ENCODE assay signal across 11 mouse cellular contexts in the genomic region with DNA sequence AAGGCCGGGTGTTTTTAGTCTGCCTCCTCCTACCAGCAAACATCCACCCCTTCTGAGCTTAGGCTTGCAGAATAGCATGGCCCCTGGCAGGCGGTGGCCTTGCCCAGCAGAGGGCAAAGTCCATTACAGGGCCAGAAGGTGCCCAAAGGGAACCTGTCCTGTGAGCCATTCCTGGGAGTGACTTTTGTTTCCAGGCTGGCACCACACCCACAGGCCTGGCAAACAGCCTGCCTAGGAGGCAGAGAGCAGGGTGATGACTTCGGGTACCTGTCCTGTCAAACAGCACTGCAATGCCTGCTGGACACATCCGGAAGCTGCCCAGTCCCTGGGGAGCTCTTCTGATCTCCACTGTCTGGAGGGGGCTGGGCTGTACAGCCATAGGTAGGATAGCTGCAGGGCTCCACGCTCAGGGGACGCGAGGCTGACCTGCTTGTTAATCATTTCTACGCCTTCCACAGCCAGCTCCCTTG. TPM values are rescaled to one million over a fixed set of nuclear protein-coding genes. Genes with fewer than 3 reads are reported as not detected.
DNase-seq lines count a peak whose midpoint lies in the region; ATAC-seq and TF ChIP-seq lines count a peak whose summit lies in the region.
"Had no signal": no experiment of that assay in that cellular context is flagged by ENCODE, and none has a peak within 500 bp of the region (broad histone marks: within the 10 kb centered on the region; RNA-seq: fewer than 3 reads in every experiment).

No protein-coding gene starts in this region.

- H3K27ac ChIP-seq in forebrain, embryonic 10.5 days = peak overlapping the region; percentile 32; the same call in 1 of the 2 replicates
- H3K27ac ChIP-seq in forebrain, embryonic 11.5 days (ENCODE audit: low read depth, low read length) = no peak overlapping the region; the same call in 1 of the 2 replicates
- H3K27ac ChIP-seq in neural tube, embryonic 13.5 days (replicated peaks) = no peak overlapping the region
- no peak overlapping the region for H3K27ac ChIP-seq in neural tube, embryonic 15.5 days (replicated peaks)
- H3K27ac ChIP-seq in liver, adult 2 months (replicated peaks; ENCODE audit: insufficient read depth, low read depth, low read length) = peak overlapping the region; percentile 61
- H3K27ac ChIP-seq: hindbrain, postnatal 0 days had no signal

- DNase-seq in forebrain, embryonic 10.5 days (ENCODE audit: extremely low spot score, low spot score) = no peak
- DNase-seq in forebrain, embryonic 11.5 days (ENCODE audit: low spot score) = no peak
- DNase-seq in liver, adult 2 months (ENCODE audit: extremely low read depth, low read depth, low spot score) = peak; percentile 96
- no peak for DNase-seq in thymus, adult 18-20 months
- no peak for DNase-seq in left cerebral cortex, adult 9 months (ENCODE audit: low spot score in 2 of 2)
- no peak for DNase-seq in urinary bladder, postnatal 10 days (ENCODE audit: low spot score)
- DNase-seq: spleen, adult 18-20 months had no signal

- peaks cover 39% of the 10 kb centered on the region for H3K27me3 ChIP-seq in forebrain, embryonic 10.5 days (ENCODE audit: poor library complexity, severe bottlenecking)
- H3K27me3 ChIP-seq in forebrain, embryonic 11.5 days (ENCODE audit: control insufficient read depth, insufficient read depth, low read length) = peaks cover 6% of the 10 kb centered on the region; the same call in 1 of the 2 replicates
- H3K27me3 ChIP-seq in neural tube, embryonic 13.5 days = peaks cover 21% of the 10 kb centered on the region
- H3K27me3 ChIP-seq in neural tube, embryonic 15.5 days (replicated peaks) = peaks cover 19% of the 10 kb centered on the region
- no peaks in the 10 kb centered on the region for H3K27me3 ChIP-seq in liver, adult 2 months (ENCODE audit: control insufficient read depth, insufficient read depth, low read length)

- peaks cover 37% of the 10 kb centered on the region for H3K4me1 ChIP-seq in forebrain, embryonic 10.5 days
- no peaks in the 10 kb centered on the region for H3K4me1 ChIP-seq in forebrain, embryonic 11.5 days (replicated peaks; ENCODE audit: control insufficient read depth, insufficient read depth, low read length)
- peaks cover 5% of the 10 kb centered on the region; the same call in 1 of the 2 replicates for H3K4me1 ChIP-seq in neural tube, embryonic 13.5 days (replicated peaks)
- peaks cover 9% of the 10 kb centered on the region for H3K4me1 ChIP-seq in neural tube, embryonic 15.5 days
- H3K4me1 ChIP-seq in liver, adult 2 months (ENCODE audit: control insufficient read depth, insufficient read depth, low read length) = peaks cover 6% of the 10 kb centered on the region; the same call in 1 of the 2 replicates

- H3K9me3 ChIP-seq in forebrain, embryonic 10.5 days = no peaks in the 10 kb centered on the region
- no peaks in the 10 kb centered on the region for H3K9me3 ChIP-seq in forebrain, embryonic 11.5 days (ENCODE audit: control insufficient read depth, low read length)
- no peaks in the 10 kb centered on the region for H3K9me3 ChIP-seq in neural tube, embryonic 13.5 days
- H3K9me3 ChIP-seq in neural tube, embryonic 15.5 days (replicated peaks) = no peaks in the 10 kb centered on the region

- no peak overlapping the region for H3K9ac ChIP-seq in forebrain, embryonic 11.5 days (ENCODE audit: low read length)
- H3K9ac ChIP-seq in neural tube, embryonic 13.5 days = no peak overlapping the region
- no peak overlapping the region for H3K9ac ChIP-seq in neural tube, embryonic 15.5 days (replicated peaks)
- no peak overlapping the region for H3K9ac ChIP-seq in liver, adult 2 months (ENCODE audit: low read depth, low read length)

- no peaks in the 10 kb centered on the region for H3K36me3 ChIP-seq in forebrain, embryonic 10.5 days (replicated peaks)
- H3K36me3 ChIP-seq in forebrain, embryonic 11.5 days (ENCODE audit: control insufficient read depth, insufficient read depth, low read length) = no peaks in the 10 kb centered on the region
- no peaks in the 10 kb centered on the region for H3K36me3 ChIP-seq in neural tube, embryonic 13.5 days
- no peaks in the 10 kb centered on the region for H3K36me3 ChIP-seq in neural tube, embryonic 15.5 days
- H3K36me3 ChIP-seq in liver, adult 2 months (ENCODE audit: control insufficient read depth, insufficient read depth, low read length) = no peaks in the 10 kb centered on the region

- ATAC-seq in forebrain, embryonic 11.5 days (replicated peaks; ENCODE audit: low FRiP score) = no peak
- 0 out of 2 replicates have a peak, but pooled peaks have one; percentile 32 for ATAC-seq in neural tube, embryonic 13.5 days (ENCODE audit: low read depth)
- no peak for ATAC-seq in neural tube, embryonic 15.5 days (ENCODE audit: low FRiP score)
- ATAC-seq: hindbrain, postnatal 0 days had no signal

- H3K4me2 ChIP-seq in forebrain, embryonic 11.5 days (ENCODE audit: low read depth, low read length, severe bottlenecking) = no peak overlapping the region
- H3K4me2 ChIP-seq in neural tube, embryonic 13.5 days = no peak overlapping the region
- H3K4me2 ChIP-seq in neural tube, embryonic 15.5 days = no peak overlapping the region

- H3K4me3 ChIP-seq in forebrain, embryonic 10.5 days = no peak overlapping the region
- no peak overlapping the region for H3K4me3 ChIP-seq in forebrain, embryonic 11.5 days (ENCODE audit: low read depth, low read length)
- H3K4me3 ChIP-seq in neural tube, embryonic 13.5 days = no peak overlapping the region
- H3K4me3 ChIP-seq in neural tube, embryonic 15.5 days (replicated peaks) = no peak overlapping the region
- no peak overlapping the region for H3K4me3 ChIP-seq in liver, adult 2 months (ENCODE audit: insufficient read depth, low read depth, low read length)

- WGBS in forebrain, embryonic 10.5 days = 65% methylated on average over 8 of the region's 8 CpGs
- 64% methylated on average over 8 of the region's 8 CpGs for WGBS in forebrain, embryonic 11.5 days
- WGBS in neural tube, embryonic 13.5 days = 52% methylated on average over 8 of the region's 8 CpGs
- 53% methylated on average over 8 of the region's 8 CpGs for WGBS in neural tube, embryonic 15.5 days
- 13% methylated on average over 8 of the region's 8 CpGs for WGBS in liver, adult 2 months

- TF ChIP-seq POLR2A in liver, adult 2 months (IDR thresholded peaks at IDR 0.05; ENCODE audit: extremely low read depth, insufficient read depth, low read length) = no peak

- no peak for TF ChIP-seq CTCF in liver, adult 2 months (IDR thresholded peaks at IDR 0.05; ENCODE audit: low read depth, low read length)

- H3K79me2 ChIP-seq in liver, adult 2 months (ENCODE audit: control insufficient read depth, insufficient read depth, low read length) = no peaks in the 10 kb centered on the region

RNA-seq across cellular contexts. Expression of a gene that starts 7.2 kb away (rescaled TPM):
- polyA plus RNA-seq in forebrain, embryonic 10.5 days (2016; fragmentation: Nextera tagmentation; extraction: Ambion mirVana) = 2.6 and 3.4 TPM in 2 replicates
- polyA plus RNA-seq in forebrain, embryonic 11.5 days (2014; fragmentation: Nextera tagmentation; extraction: Ambion mirVana) = 0.90 and 1.2 TPM in 2 replicates
- polyA plus RNA-seq in neural tube, embryonic 13.5 days (2015; fragmentation: Nextera tagmentation; extraction: Ambion mirVana) = 1.1 and 1.2 TPM in 2 replicates
- 0.91 and 9.6 TPM in 2 replicates for polyA plus RNA-seq in neural tube, embryonic 15.5 days (2015; fragmentation: Nextera tagmentation; extraction: Ambion mirVana)
- 2.4 and 3.5 TPM in 2 replicates for total RNA-seq in liver, adult 2 months (2014; rRNA removed)
- 2.7 and 3.7 TPM in 2 replicates for polyA plus RNA-seq in liver, adult 2 months (2012; rRNA removed)

RNA-seq across cellular contexts. Expression of a gene that starts 41.6 kb away (rescaled TPM):
- polyA plus RNA-seq in forebrain, embryonic 10.5 days (2016; fragmentation: Nextera tagmentation; extraction: Ambion mirVana) = not detected in 2 replicates
- polyA plus RNA-seq in forebrain, embryonic 11.5 days (2014; fragmentation: Nextera tagmentation; extraction: Ambion mirVana) = not detected in 2 replicates
- polyA plus RNA-seq in neural tube, embryonic 13.5 days (2015; fragmentation: Nextera tagmentation; extraction: Ambion mirVana) = not detected in 2 replicates
- not detected in 2 replicates for polyA plus RNA-seq in neural tube, embryonic 15.5 days (2015; fragmentation: Nextera tagmentation; extraction: Ambion mirVana)
- not detected in 2 replicates for total RNA-seq in liver, adult 2 months (2014; rRNA removed)
- polyA plus RNA-seq in liver, adult 2 months (2012; rRNA removed) = not detected in 2 replicates
- total RNA-seq: hindbrain, postnatal 0 days had no signal
- polyA plus RNA-seq: hindbrain, postnatal 0 days; limb, embryonic 14.5 days had no signal

Comparison
In these comparisons a context has a peak if more than half of its experiments do, and no peak if none do; other contexts are left out.
1. H3K27ac ChIP-seq: peak in forebrain, embryonic 10.5 days (single experiment) and liver, adult 2 months (single experiment); none in forebrain, embryonic 11.5 days (single experiment), neural tube, embryonic 13.5 days (single experiment) and neural tube, embryonic 15.5 days (single experiment).